Mouse (Mus musculus) layer of hippocampus, postnatal 14 days (tissue): ENCODE measurements at regions not wholly inside any gene's neighbourhood (a gene's known extent, or its start where the extent isn't known, plus 50 kb on each side); places are given as distances from the start of the nearest gene placed in this dataset.
A peak's percentile ranks its signal among the peaks of the same experiment; 100 is the strongest.

Experiments used
- DNase-seq, 2 experiments: peaks; one replicate each; pipeline ENCODE4 v3.0.0; 2021 to 2022; ENCODE audit warnings: low spot score in 2 of 2, mixed read lengths in 1 of 2

- DNase-seq: peak; percentile 72 to 86
These were observed 92.3 kb upstream of the C1qtnf7 start for GRCm38 (mm10) chr5:43422815-43423687.

- DNase-seq: no peak
These were observed 90.6 kb upstream of the C1qtnf7 start for GRCm38 (mm10) chr5:43424551-43425257.

- DNase-seq: no peak
These were observed 82.0 kb upstream of the C1qtnf7 start for GRCm38 (mm10) chr5:43433337-43433736.

- DNase-seq: no peak
These were observed 76.1 kb upstream of the C1qtnf7 start for GRCm38 (mm10) chr5:43439191-43439590.

DNA sequence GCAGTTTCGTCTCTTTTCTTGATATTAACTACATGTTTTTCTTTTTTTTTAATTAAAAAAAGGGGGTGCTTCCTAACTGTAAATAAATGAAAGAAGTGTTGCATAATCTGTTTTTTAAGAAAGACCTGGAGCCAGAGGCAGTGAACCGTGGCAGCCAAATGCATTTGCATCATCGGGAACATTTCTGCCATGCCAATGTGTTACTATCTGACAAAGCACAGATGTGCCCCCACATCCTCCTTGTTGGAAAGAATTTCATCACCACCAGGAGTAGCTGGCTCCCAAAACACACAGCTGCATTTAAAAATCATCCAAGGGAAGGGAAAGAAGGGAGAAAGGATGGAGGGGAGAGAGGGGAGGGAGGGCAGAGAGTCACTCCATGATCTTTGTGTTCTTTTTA, 74.0 kb upstream of the C1qtnf7 start:
- no peak for DNase-seq

DNA sequence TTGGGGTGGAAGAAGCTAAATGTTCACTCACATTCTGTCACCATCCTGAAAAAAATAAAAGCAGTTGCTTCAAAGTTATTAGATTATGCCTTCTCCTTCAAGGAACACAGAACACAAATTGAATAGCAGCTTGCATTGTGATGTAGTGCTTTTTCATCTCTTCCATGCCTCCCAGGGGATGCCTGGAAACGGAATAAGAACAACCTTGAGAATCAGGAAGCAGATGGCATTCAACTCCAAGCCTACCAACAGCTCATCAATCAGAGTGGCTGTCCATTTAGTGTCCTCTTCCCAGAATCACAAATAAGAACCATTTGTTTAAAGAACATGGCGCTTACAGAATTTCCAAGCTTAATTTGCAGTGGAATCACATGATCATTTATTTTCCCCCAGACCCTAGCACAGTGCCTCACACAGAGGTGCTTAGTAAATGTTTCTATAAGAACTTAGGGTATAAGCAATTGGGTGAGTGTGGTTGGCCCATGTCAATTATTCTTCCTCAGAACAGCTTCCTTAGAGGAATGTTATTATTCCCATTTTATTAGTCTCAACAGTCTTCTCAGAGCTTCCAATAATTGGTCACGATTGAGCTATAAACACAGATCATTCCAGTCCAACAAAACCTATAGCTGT, 70.6 kb upstream of the C1qtnf7 start:
- no peak for DNase-seq

- DNase-seq: no peak
These were observed 69.7 kb upstream of the C1qtnf7 start for GRCm38 (mm10) chr5:43445620-43446019.

- no peak for DNase-seq
These were observed 69.0 kb upstream of the C1qtnf7 start for GRCm38 (mm10) chr5:43446295-43446694.

- peak in 1 of 2 experiments; percentile 8 for DNase-seq
These were observed 59.3 kb upstream of the C1qtnf7 start for GRCm38 (mm10) chr5:43456018-43456417.

GRCm38 (mm10) chr5:43457725-43458124, 57.6 kb upstream of the C1qtnf7 start:
- DNase-seq: no peak

DNA sequence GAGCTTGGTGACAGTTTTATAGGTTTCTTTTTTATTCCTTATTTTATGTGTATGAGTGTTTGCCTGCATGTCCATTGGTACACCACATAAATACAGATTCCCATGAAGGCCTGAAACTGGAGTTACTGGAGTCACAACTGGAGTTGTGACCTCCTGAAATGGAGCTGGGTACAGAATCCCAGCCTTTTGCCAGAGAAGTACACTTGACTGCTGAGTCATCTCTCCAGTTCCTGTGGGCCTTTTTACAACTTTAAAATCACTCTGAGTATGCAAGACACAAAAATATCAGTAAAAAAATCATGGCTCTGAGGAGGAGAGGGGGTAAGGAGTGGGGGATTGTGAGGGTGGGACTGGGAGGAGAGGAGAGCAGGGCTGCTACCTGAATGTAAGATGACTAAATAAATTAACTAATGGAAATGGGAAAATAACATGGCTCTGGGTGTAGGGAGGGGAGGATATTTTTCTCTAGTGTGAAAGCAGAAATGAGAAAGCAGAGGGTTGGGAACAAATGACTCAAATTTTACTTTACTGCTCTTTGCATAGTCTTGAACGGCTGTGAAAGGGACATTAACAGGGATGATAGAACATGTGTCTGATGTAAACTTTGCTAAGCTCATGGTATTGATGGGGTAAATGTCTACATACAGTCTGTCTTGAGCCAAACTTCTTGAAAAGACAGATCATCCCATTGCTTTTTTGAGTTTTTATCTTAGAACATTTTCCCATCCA, 53.2 kb upstream of the C1qtnf7 start:
- no peak for DNase-seq
